Mouse (Mus musculus): ENCODE results near the gene Myadml2. TPM values are rescaled to one million over a fixed set of nuclear protein-coding genes. Genes with fewer than 3 reads are reported as not detected.

Myadml2 gene
- polyA plus RNA-seq, 1 experiment from 2014 or later: not detected

DNA sequence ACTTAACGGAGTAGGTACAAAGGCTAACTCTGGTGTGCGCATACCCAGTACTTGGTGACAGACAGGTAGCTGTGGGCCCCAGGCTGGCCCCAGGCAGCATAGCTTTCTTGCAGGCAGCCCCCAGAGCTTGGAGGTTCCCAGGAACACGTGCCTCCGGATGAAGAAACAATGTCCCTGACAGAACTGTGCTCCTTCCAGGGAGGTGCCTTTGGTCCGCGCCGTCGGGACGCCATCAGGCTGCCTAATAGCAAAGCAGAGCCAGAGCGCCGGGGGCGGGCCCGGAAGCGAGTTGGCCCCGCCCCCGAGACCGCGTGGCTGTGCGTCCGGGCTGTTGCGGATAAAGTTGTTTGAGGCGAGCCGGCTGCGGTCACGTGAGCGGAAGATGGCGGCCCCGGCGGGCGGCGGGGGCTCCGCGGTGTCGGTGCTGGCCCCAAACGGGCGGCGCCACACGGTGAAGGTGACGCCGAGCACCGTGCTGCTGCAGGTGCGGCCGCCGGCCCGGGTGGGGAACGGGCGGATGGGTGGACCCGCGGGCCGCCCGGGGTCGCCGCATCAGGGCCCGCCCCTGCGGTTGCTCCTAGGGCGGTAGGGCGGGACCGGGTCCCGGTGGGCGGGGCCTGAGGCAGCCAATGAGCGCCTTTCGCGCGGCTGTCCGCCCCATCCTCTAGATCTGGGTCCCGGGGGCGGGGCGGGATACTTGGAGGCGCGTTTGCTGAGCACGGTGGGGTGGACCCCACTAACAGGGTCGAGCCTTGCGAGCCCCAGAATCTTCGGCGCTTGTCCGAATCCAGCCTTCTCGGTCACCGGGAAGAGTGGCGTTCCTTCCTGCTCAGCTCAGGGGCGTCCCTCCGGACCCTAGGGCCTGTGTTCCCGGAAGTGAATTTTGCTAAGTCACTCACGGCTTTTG is 25.0 kb upstream of the Myadml2 start, which contains the start of gene Aspscr1:
TSS of gene Aspscr1 (plus strand) at position 287 of the 907 bp plus-strand sequence.
- peak within 1 kb of the TSS; percentile 84 for H3K27ac ChIP-seq (ENCODE audit: low read depth)
- ATAC-seq (replicated peaks; ENCODE audit: low FRiP score, low TSS enrichment, low read depth) (peak; percentile 98), DNase-seq (ENCODE audit: low spot score) (peak; percentile 95)
- peak within 1 kb of the TSS; percentile 72 for H3K9ac ChIP-seq (ENCODE audit: low read length)
- 0 out of 2 replicates have a peak, but pooled peaks cover 20% of the 10 kb centered on the region for H3K36me3 ChIP-seq (ENCODE audit: control insufficient read depth, insufficient read depth, low read length)
- no peaks in the 10 kb centered on the region; the same call in 1 of the 2 replicates for H3K4me1 ChIP-seq (replicated peaks; ENCODE audit: control insufficient read depth, insufficient read depth, low read length)
- H3K9me3 ChIP-seq (ENCODE audit: control insufficient read depth, low read length): no peaks in the 10 kb centered on the region
- H3K4me2 ChIP-seq (ENCODE audit: low read length): peak within 1 kb of the TSS; percentile 56
- no peaks in the 10 kb centered on the region for H3K27me3 ChIP-seq (replicated peaks; ENCODE audit: control insufficient read depth, insufficient read depth, low read length)
- H3K4me3 ChIP-seq (ENCODE audit: low read depth, low read length): peak within 1 kb of the TSS; percentile 66
- under 1% methylated on average over 78 of the region's 83 CpGs for WGBS

DNA sequence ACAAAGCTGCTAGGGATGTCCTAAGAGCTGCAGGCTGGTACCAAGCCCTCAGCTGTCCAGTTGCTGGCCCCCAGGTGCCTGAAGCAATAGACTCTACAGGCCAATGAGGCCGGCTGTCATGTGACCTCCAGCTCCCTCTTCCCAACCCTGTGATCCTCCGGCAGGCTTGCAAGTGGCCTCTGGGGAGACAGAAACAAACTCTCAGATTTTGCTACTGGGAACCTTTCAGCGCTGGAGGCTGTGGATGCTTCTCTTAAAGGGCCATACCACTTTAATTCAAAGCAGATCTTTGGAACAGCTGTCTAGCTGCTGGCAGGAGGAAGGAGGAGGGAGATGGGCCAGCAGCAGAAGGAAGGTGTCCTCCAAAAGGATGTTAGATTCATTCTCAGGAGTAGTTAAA is 18.7 kb upstream of the Myadml2 start:
- peaks cover 20% of the 10 kb centered on the region for H3K27me3 ChIP-seq (replicated peaks; ENCODE audit: control insufficient read depth, insufficient read depth, low read length)
- no peaks in the 10 kb centered on the region for H3K9me3 ChIP-seq (ENCODE audit: control insufficient read depth, low read length)
- H3K4me2 ChIP-seq (ENCODE audit: low read length): no peak overlapping the region
- no peaks in the 10 kb centered on the region for H3K4me1 ChIP-seq (replicated peaks; ENCODE audit: control insufficient read depth, insufficient read depth, low read length)
- ATAC-seq (replicated peaks; ENCODE audit: low FRiP score, low TSS enrichment, low read depth) (no peak), DNase-seq (ENCODE audit: low spot score) (no peak)
- H3K27ac ChIP-seq (ENCODE audit: low read depth): no peak overlapping the region
- 4% methylated on average over 3 of the region's 3 CpGs for WGBS
- no peaks in the 10 kb centered on the region for H3K36me3 ChIP-seq (ENCODE audit: control insufficient read depth, insufficient read depth, low read length)
- H3K9ac ChIP-seq (ENCODE audit: low read length): no peak overlapping the region
- no peak overlapping the region for H3K4me3 ChIP-seq (ENCODE audit: low read depth, low read length)

DNA sequence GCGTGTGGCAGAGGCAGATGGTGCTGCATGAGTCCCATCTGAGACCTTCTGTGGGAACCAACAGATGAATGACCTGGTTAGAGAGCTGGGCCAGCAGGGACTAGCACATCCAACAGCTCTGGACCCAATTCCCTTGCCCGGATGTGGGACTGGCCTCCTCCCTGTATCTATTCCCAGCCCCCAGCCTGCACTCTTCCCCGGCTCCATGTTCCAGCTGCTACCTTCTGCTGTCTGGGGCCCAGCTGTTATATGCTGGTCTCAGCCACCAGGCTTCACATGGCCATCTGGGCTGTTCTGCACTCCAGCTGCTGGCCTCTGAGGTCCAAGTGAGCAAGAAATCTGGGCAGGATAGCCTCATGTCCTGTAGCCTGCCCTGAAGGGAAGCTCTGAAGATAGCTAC is 17.4 kb upstream of the Myadml2 start:
- WGBS: 64% methylated on average over 3 of the region's 3 CpGs

DNA sequence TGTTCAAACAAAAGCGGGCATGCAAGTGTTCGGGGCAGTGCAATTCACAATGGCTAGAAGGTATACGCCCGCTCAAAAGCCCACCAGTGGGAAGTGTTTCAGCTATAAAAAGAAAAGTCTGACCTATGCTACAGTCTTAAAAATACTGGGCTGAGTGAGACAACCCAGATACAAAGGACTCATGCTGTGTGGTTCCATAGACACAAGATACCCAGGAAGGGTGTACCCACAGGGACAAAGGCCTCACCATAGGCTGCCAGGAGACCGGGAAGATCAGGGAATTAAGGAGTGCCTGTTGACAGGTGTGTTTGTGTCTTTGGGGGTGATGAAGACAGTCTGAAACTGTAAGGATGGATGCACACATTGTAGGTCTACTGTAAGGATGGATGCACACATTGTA is 15.8 kb upstream of the Myadml2 start:
- Histone ChIP-seq H3K27me3 (replicated peaks; ENCODE audit: control insufficient read depth, insufficient read depth, low read length) (peaks cover 49% of the 10 kb centered on the region), H3K4me2 (ENCODE audit: low read length) (no peak overlapping the region), H3K27ac (ENCODE audit: low read depth) (no peak overlapping the region), H3K4me1 (replicated peaks; ENCODE audit: control insufficient read depth, insufficient read depth, low read length) (peaks cover 9% of the 10 kb centered on the region), H3K36me3 (ENCODE audit: control insufficient read depth, insufficient read depth, low read length) (no peaks in the 10 kb centered on the region), H3K9ac (ENCODE audit: low read length) (no peak overlapping the region), H3K9me3 (ENCODE audit: control insufficient read depth, low read length) (no peaks in the 10 kb centered on the region), H3K4me3 (ENCODE audit: low read depth, low read length) (no peak overlapping the region)
- WGBS: 89% methylated on average over 5 of the region's 5 CpGs
- ATAC-seq (replicated peaks; ENCODE audit: low FRiP score, low TSS enrichment, low read depth): no peak
- DNase-seq (ENCODE audit: low spot score): no peak

More for the DNA sequence above, 17.4 kb upstream of the Myadml2 start:
- Histone ChIP-seq H3K9ac (ENCODE audit: low read length) (no peak overlapping the region), H3K4me2 (ENCODE audit: low read length) (no peak overlapping the region), H3K4me3 (ENCODE audit: low read depth, low read length) (no peak overlapping the region), H3K4me1 (replicated peaks; ENCODE audit: control insufficient read depth, insufficient read depth, low read length) (peaks cover 7% of the 10 kb centered on the region), H3K27me3 (replicated peaks; ENCODE audit: control insufficient read depth, insufficient read depth, low read length) (peaks cover 32% of the 10 kb centered on the region), H3K36me3 (ENCODE audit: control insufficient read depth, insufficient read depth, low read length) (no peaks in the 10 kb centered on the region), H3K27ac (ENCODE audit: low read depth) (no peak overlapping the region), H3K9me3 (ENCODE audit: control insufficient read depth, low read length) (no peaks in the 10 kb centered on the region)
- DNase-seq (ENCODE audit: low spot score) (no peak), ATAC-seq (replicated peaks; ENCODE audit: low FRiP score, low TSS enrichment, low read depth) (no peak)

DNA sequence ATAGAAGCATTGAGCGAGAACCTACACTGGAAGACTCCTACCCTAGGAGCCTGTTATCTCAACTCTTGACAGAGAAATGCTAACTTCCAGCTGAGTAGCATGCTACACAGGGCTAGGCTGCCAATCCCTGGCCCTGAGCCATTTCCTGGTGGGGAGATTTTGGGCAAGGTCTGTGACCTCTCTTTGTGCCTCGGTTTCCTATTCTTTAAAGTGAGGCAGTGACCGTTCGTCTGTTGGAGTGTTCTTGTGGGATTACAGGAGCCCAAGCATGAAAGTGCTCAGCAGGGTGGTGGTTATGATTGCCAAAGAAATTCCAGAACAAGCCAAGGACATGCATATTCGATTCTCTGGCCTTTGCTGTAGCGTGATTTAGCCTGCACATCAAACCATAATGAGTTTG is 14.8 kb upstream of the Myadml2 start:
- Histone ChIP-seq H3K4me2 (ENCODE audit: low read length) (no peak overlapping the region), H3K9ac (ENCODE audit: low read length) (no peak overlapping the region)
- WGBS: 67% methylated on average over 6 of the region's 6 CpGs

DNA sequence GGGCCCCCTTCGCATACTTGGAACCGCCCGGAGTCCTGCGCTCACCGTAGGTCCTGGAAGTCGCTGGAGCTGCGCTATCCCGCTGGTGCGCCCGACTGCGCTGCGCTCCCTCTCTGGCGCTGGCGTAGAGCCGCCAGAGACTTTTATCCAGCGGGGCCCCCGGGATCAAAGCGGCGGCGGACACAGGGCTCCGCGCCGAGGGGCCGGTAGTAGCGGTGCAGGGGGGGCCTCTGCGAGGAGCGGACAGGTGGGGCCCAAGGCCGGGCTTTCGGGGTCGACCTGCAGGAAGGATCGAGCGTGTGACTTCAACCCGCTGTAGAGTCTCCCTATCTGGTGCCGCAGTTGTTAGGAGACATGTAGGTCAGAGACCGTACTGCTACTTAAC is 13.1 kb upstream of the Myadml2 start, which contains the start of gene Notum:
TSS of gene Notum (minus strand) at position 100 of the 385 bp plus-strand sequence.
- Histone ChIP-seq H3K9ac (ENCODE audit: low read length) (no peak within 1 kb of the TSS), H3K4me2 (ENCODE audit: low read length) (peak within 1 kb of the TSS; percentile 70), H3K27ac (ENCODE audit: low read depth) (no peak within 1 kb of the TSS), H3K9me3 (ENCODE audit: control insufficient read depth, low read length) (no peaks in the 10 kb centered on the region), H3K4me1 (replicated peaks; ENCODE audit: control insufficient read depth, insufficient read depth, low read length) (peaks cover 9% of the 10 kb centered on the region), H3K4me3 (ENCODE audit: low read depth, low read length) (peak within 1 kb of the TSS; percentile 21), H3K36me3 (ENCODE audit: control insufficient read depth, insufficient read depth, low read length) (no peaks in the 10 kb centered on the region), H3K27me3 (replicated peaks; ENCODE audit: control insufficient read depth, insufficient read depth, low read length) (peaks cover 63% of the 10 kb centered on the region)
- ATAC-seq (replicated peaks; ENCODE audit: low FRiP score, low TSS enrichment, low read depth) (no peak; the same call in 1 of the 2 replicates), DNase-seq (ENCODE audit: low spot score) (peak; percentile 66)
- WGBS: under 1% methylated on average over 35 of the region's 35 CpGs

More for the DNA sequence above, 14.8 kb upstream of the Myadml2 start:
- Histone ChIP-seq H3K9me3 (ENCODE audit: control insufficient read depth, low read length) (no peaks in the 10 kb centered on the region), H3K27me3 (replicated peaks; ENCODE audit: control insufficient read depth, insufficient read depth, low read length) (peaks cover 58% of the 10 kb centered on the region), H3K27ac (ENCODE audit: low read depth) (no peak overlapping the region), H3K4me1 (replicated peaks; ENCODE audit: control insufficient read depth, insufficient read depth, low read length) (peaks cover 9% of the 10 kb centered on the region), H3K36me3 (ENCODE audit: control insufficient read depth, insufficient read depth, low read length) (no peaks in the 10 kb centered on the region), H3K4me3 (ENCODE audit: low read depth, low read length) (no peak overlapping the region)
- ATAC-seq (replicated peaks; ENCODE audit: low FRiP score, low TSS enrichment, low read depth) (no peak), DNase-seq (ENCODE audit: low spot score) (no peak)

DNA sequence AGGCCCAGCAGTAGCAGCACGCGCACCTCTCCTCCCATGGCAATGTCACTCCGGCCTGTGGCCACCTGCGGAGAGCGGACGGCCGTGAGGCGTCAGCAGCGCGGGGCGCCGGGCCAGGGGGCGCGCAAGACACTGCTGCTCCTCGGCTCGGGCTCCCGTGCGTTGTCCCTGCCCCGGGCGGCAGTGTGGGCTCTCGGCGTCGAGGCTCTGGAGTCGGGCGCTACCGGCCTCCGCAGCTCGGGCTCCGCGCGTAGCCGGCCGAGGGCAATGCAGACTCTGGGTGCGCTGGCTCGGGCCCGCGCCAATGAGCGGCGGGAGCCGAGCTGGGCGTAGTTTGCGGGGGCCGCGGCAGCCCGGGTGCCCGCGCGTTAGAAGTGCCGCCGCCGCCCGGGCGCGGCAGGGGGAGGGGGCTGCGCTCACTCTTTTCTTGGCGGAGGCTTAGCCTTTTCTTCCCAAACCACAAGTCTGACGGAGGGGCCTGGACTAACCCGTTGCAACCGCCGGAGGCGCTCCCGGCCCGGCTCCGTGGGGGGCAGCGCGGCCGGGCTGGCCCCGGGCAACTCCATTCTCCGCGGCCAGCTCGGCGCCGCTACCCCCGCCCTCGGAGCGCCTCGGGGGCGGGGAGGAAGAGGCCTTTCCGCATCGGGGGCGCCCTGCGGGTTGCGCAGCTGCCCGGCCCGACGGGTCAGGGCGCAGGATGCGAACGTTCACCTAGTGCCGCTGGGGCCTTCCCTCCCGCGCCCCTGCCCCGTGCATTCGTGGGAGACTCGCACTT is 12.5 kb upstream of the Myadml2 start:
- DNase-seq (ENCODE audit: low spot score) (peak; percentile 64), ATAC-seq (replicated peaks; ENCODE audit: low FRiP score, low TSS enrichment, low read depth) (peak; percentile 44)
- Histone ChIP-seq H3K27ac (ENCODE audit: low read depth) (no peak overlapping the region), H3K4me2 (ENCODE audit: low read length) (peak overlapping the region; percentile 70), H3K9ac (ENCODE audit: low read length) (no peak overlapping the region), H3K36me3 (ENCODE audit: control insufficient read depth, insufficient read depth, low read length) (no peaks in the 10 kb centered on the region), H3K4me3 (ENCODE audit: low read depth, low read length) (peak overlapping the region; percentile 21), H3K27me3 (replicated peaks; ENCODE audit: control insufficient read depth, insufficient read depth, low read length) (peaks cover 63% of the 10 kb centered on the region), H3K9me3 (ENCODE audit: control insufficient read depth, low read length) (no peaks in the 10 kb centered on the region), H3K4me1 (replicated peaks; ENCODE audit: control insufficient read depth, insufficient read depth, low read length) (peaks cover 9% of the 10 kb centered on the region)
- WGBS: 1% methylated on average over 88 of the region's 95 CpGs

DNA sequence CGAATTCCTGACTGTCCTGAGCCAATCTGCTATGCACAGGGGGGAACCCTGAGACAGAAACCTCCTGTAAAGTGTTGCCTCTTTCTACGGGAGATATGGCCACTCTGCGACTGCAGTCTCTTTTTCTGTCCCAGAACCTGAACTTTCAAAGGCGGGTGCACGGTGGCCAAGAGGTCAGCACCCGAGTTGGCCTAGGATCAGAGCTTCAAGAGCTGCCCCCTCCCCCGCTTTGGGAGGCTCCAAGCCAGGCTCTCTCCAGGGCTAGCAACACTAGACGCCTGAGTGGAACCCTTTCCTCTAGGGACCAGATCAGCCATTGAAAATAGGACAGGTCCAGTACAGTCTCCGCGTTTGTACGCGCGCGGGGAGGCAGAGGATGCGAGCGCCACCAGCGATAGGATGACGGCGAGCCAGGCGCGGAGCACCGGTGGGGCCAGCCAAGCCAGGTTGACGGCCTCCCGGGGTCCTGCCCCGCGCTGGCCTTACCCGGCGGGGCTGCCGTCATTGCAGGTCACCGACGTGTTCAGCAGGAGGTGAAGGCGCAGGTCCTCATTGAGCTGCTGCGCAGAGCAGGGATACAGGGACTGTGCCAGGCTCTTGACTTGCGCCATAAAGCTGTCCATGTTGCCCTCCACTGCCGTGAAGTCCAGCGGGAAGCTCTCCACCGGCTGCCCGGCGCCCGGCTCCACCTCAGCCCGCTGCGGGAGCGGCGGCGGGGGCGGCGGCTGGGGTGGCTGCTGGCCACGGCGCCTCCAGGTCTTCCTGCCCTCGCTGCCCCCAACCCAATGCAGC is 11.7 kb upstream of the Myadml2 start:
- Histone ChIP-seq H3K4me3 (ENCODE audit: low read depth, low read length) (peak overlapping the region; percentile 21), H3K4me2 (ENCODE audit: low read length) (peak overlapping the region; percentile 70), H3K36me3 (ENCODE audit: control insufficient read depth, insufficient read depth, low read length) (no peaks in the 10 kb centered on the region), H3K9ac (ENCODE audit: low read length) (no peak overlapping the region), H3K27me3 (replicated peaks; ENCODE audit: control insufficient read depth, insufficient read depth, low read length) (peaks cover 63% of the 10 kb centered on the region), H3K4me1 (replicated peaks; ENCODE audit: control insufficient read depth, insufficient read depth, low read length) (peaks cover 9% of the 10 kb centered on the region), H3K27ac (ENCODE audit: low read depth) (no peak overlapping the region), H3K9me3 (ENCODE audit: control insufficient read depth, low read length) (no peaks in the 10 kb centered on the region)
- peak; percentile 59 for DNase-seq (ENCODE audit: low spot score)
- WGBS: 2% methylated on average over 49 of the region's 50 CpGs
- no peak for ATAC-seq (replicated peaks; ENCODE audit: low FRiP score, low TSS enrichment, low read depth)
